Mouse (Mus musculus) G1E (cell line): Measurements from ENCODE around the gene Tuft1.
"Not testable (repeated sequence)": the region's sequence is repeated elsewhere in the genome, so short reads cannot be mapped to it uniquely, and the experiment has no call there.

Experiments used
- CTCF ChIP-seq: IDR thresholded peaks from 2 replicates; pipeline ENCODE4 v1.5.1; 2012; ENCODE audit warnings: low read depth, low read length, inconsistent platforms, mixed read lengths
- TAL1 ChIP-seq: conservative IDR thresholded peaks from 2 replicates; pipeline ENCODE4 v1.6.1; 2012; ENCODE audit warnings: low read depth, low read length, inconsistent platforms, mixed read lengths

DNA sequence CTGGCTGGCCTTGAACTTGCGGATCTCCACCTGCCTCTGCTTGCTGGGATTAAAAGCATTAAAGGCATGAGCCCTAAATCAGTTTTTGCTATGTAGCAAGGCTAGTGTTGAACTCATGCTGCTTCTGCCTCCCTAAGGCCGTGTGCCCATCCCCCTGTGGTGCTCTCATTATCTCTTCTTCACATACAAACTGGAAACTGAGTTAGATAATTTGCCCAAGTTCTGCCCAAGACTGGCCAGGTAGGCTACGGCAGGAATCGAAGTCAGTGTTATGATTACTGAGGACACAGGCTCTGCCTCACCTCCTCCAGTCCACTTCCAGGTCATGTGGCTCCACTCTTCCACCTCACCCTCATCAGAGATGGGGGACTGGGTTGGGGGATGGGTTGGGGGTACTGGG is 37.6 kb upstream of the Tuft1 start:
- TF ChIP-seq CTCF, TAL1: not testable (repeated sequence)
